Mouse (Mus musculus): ENCODE measurements around the gene Zfp945.

The Zfp945 gene

GRCm38 (mm10) chr17:22818199-22818595 is 48.7 kb downstream of the Zfp945 start:
- H3K4me3 ChIP-seq (replicated peaks; ENCODE audit: low read length): peak overlapping the region; percentile 85
- H3K9me3 ChIP-seq (ENCODE audit: low read length): no peaks in the 10 kb centered on the region

GRCm38 (mm10) chr17:22817471-22818198 is 49.3 kb downstream of the Zfp945 start:
- no peaks in the 10 kb centered on the region for H3K27me3 ChIP-seq (ENCODE audit: insufficient read depth, low read length)
- TF ChIP-seq CTCF (conservative IDR thresholded peaks at IDR 0.05; ENCODE audit: low read length) (no peak), POU5F1 (IDR thresholded peaks at IDR 0.05; ENCODE audit: borderline replicate concordance, low read length) (no peak), NANOG (IDR thresholded peaks at IDR 0.05; ENCODE audit: borderline replicate concordance, low read length) (no peak)
- no peaks in the 10 kb centered on the region for H3K9me3 ChIP-seq (ENCODE audit: low read length)
- H3K36me3 ChIP-seq (ENCODE audit: insufficient read depth, low read length): no peaks in the 10 kb centered on the region
- peaks cover 3% of the 10 kb centered on the region for H3K4me1 ChIP-seq (replicated peaks; ENCODE audit: low read depth, low read length)
- H3K4me3 ChIP-seq (replicated peaks; ENCODE audit: low read length): peak overlapping the region; percentile 85

More at GRCm38 (mm10) chr17:22818199-22818595, 48.7 kb downstream of the Zfp945 start:
- Histone ChIP-seq H3K27me3 (ENCODE audit: insufficient read depth, low read length) (no peaks in the 10 kb centered on the region), H3K4me1 (replicated peaks; ENCODE audit: low read depth, low read length) (peaks cover 3% of the 10 kb centered on the region), H3K36me3 (ENCODE audit: insufficient read depth, low read length) (no peaks in the 10 kb centered on the region)
- TF ChIP-seq POU5F1 (IDR thresholded peaks at IDR 0.05; ENCODE audit: borderline replicate concordance, low read length): no peak
- TF ChIP-seq CTCF (conservative IDR thresholded peaks at IDR 0.05; ENCODE audit: low read length): no peak
- TF ChIP-seq NANOG (IDR thresholded peaks at IDR 0.05; ENCODE audit: borderline replicate concordance, low read length): no peak

- Histone ChIP-seq H3K4me3 (replicated peaks; ENCODE audit: low read length) (no peak overlapping the region), H3K4me1 (replicated peaks; ENCODE audit: low read depth, low read length) (no peaks in the 10 kb centered on the region)
- no peak for TF ChIP-seq NANOG (IDR thresholded peaks at IDR 0.05; ENCODE audit: borderline replicate concordance, low read length)
- peak; percentile 44 for TF ChIP-seq CTCF (conservative IDR thresholded peaks at IDR 0.05; ENCODE audit: low read length)
- no peak for TF ChIP-seq POU5F1 (IDR thresholded peaks at IDR 0.05; ENCODE audit: borderline replicate concordance, low read length)
Measured at GRCm38 (mm10) chr17:22799707-22800106, 67.2 kb downstream of the Zfp945 start.

More at GRCm38 (mm10) chr17:22799707-22800106, 67.2 kb downstream of the Zfp945 start:
- Histone ChIP-seq H3K9me3 (ENCODE audit: low read length) (no peaks in the 10 kb centered on the region), H3K36me3 (ENCODE audit: insufficient read depth, low read length) (no peaks in the 10 kb centered on the region), H3K27me3 (ENCODE audit: insufficient read depth, low read length) (no peaks in the 10 kb centered on the region)
